Mouse (Mus musculus) liver, adult 10 weeks (tissue): ENCODE data around the gene Ccdc169. TPM values are rescaled to one million over a fixed set of nuclear protein-coding genes. Genes with fewer than 3 reads are reported as not detected.

Source experiments
- polyA plus RNA-seq: library from polyadenylated mRNA; stranded (reverse); fragments of 350-450 nt; fragmentation: Illumina TruSeq; extraction: RNeasy Lipid Tissue Mini Kit (QIAGEN cat#74804); gene quantifications from one replicate; pipeline ENCODE4 v1.2.3, GENCODE M21; 2014; ENCODE audit warnings: low read depth, low replicate concordance

Gene Ccdc169
- 0.40 TPM for polyA plus RNA-seq

DNA sequence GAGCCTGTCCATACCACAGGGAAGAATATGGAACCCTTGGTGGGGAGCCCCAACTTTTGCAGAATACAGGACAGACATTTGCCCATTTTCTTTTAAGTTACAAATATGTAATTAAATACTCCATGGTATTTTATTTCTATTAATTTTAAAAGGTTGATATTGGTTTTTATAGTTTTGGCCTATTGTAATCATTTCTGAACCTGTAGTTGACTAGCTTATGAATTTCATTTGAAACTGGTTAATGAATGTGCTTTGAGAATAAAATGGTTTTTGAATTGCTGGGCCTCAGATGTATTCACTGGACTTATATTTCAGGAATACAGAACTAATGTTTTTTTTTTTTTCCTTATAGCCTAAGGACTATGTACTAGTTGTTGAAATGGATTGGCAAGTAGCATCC lies at the start of gene Ccdc169:
Gene Ccdc169, plus strand, starts transcription at position 301 of the 400 bp plus-strand sequence.

GRCm38 (mm10) chr3:55111935-55112709 lies 25.0 kb upstream of the Ccdc169 start, which contains the start of gene Spg20:
Gene Spg20 (plus strand): TSS chr3:55112108.

GRCm38 (mm10) chr3:55181766-55182165 lies 44.6 kb downstream of the Ccdc169 start, which contains the start of gene Sohlh2:
Gene Sohlh2 (plus strand): TSS chr3:55182028.

Other genes with a start within 250 kb of the Ccdc169 start
- not detected for gene Sertm1, start 221.5 kb upstream of the Ccdc169 start, polyA plus RNA-seq
- not detected for gene Ccna1, start 81.8 kb upstream of the Ccdc169 start, polyA plus RNA-seq
- 23.4 TPM for gene Spg20, start 25.2 kb upstream of the Ccdc169 start, polyA plus RNA-seq
- gene Sohlh2, start 44.7 kb downstream of the Ccdc169 start, polyA plus RNA-seq, result not detected
- gene Dclk1, start 105.0 kb downstream of the Ccdc169 start, polyA plus RNA-seq, result 0.08 TPM